Mouse (Mus musculus) left cerebral cortex, postnatal 25 days (tissue): ENCODE measurements at regions not wholly inside any gene's neighbourhood (a gene's known extent, or its start where the extent isn't known, plus 50 kb on each side); places are given as distances from the start of the nearest gene placed in this dataset.

ENCODE experiments used
- DNase-seq, 2 experiments: peaks; one replicate each; pipeline ENCODE4 v3.0.0; 2022; ENCODE audit warnings: low spot score in 2 of 2, mixed read lengths in 1 of 2
- intact Hi-C: fragments of 180-260 bp; cut with DNase I; formaldehyde crosslinking; loops from one replicate; pipeline ENCODE4 v1.15.1; 2025

DNA sequence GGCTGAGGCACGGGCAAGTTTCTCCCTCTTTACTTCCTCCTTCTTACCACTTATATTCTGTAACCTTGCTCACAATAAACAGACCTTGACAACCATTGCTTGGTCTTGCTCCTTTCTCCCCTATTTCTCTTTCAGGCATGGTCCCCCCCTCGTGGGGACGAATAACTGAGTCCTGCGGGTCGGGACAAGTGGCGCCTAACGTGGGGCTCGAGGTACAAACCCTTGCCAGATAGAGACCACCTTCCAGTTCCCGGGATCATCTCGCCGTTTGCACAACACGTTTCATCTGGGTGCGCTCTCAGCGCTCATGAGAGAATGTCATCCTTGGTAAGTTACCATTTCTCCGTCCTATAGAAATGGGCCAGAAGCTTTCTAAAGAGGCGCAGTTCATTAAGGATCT, 79.6 kb upstream of the Foxn3 start:
- DNase-seq, result no peak
- intact Hi-C loops, result no loop called here

DNA sequence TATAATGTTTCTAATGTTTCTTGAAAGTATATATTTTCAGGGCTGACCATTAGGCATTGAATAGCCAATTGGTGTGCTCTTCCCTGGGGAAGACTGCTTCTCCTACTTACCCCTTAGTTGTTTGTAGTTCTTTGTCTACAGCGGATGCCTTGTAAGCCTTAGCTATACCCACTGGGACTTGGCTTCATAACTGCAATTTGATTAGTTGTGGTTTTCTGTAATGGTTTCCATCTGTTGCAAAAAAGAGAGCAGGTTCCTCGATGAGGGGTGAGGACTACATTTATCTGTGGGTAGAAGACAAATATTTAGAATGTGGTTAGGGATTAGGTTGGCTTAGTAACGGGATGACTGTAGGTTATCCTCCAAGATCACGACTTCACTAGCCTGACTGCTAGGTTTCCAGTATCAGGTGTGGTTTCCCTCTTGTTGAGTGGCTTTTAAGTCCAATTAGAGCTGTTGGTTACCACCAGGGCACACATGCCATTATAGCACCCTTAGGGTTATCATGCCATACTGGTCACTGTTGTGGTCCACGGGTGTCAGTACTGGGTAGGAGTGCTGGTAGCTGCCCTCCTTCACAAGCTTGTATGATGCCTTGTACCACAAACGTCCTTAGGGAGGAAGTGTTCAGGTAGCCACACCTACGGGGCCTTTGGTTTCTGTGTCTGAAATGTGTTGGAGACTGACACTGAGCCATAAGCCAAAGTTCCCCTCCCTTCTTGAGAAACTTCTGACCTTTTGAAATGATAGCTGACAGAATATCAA, 78.9 kb upstream of the Foxn3 start:
- no peak for DNase-seq
- intact Hi-C loops, result no loop called here

GRCm38 (mm10) chr12:99641278-99641677, 77.9 kb upstream of the Foxn3 start:
- intact Hi-C loops, result no loop called here
- DNase-seq, result peak; percentile 18 to 63

DNA sequence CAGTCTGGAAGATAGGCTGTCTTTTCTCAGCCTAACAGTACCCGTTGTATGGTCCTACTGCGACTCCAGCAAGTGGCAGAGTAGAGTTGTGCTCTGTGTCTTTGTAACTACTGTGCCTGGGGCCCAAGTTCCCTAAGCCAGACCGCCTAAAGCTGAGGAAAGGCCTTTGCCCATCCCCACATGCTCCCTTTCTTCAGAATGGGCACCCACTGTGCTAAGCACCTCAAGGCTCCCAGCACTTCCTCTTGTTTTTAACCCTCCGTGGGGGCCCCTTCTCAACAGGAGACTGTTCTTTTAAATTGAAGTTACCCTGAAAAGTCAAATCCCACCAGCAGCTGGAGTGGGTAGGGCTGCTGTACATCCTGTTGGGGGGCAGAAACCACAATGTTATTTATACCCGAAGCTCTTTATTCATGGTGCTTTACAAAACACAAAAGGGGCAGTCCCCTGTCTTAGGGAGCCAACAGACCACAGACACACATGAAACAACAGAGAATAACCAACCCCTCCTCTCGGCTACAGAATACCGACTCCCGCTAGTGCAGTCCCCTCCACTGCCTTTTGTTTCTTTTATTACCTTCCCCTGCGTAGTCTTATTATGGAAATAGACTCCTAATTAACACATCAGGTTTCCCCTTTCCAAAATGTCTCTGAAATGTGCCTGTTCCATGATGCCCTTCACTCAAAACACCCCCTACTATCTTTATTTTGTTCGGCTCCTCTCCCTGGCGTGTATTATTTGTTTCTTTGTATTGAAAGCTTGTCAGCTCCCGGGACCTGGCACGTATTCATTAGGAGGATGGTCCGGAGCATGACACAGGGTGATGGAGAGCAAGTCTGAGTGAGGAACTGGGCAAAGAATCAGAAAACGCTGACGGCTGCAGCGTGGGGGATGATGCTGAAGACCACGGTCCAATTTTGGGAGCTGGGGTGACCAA, 77.1 kb upstream of the Foxn3 start:
- peak in 1 of 2 experiments; percentile 24 for DNase-seq
- intact Hi-C loops, result no loop called here

DNA sequence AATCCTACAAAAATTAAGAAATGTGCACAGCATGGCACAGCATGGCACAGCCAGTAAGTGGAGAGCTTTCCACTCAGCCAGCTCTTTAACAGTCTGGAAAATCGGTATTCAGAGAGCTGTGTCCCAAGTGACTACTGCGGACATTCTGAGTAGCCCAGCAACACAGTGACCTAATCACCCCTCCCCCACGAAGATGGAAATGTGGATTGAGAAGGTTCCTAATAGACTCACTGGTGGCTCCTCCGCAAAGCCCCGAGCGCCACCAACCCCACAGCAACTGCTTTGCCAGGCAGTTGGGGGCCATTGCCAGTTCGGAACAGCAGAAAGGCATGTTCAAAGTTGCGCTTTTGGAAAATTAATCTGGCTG, 76.4 kb upstream of the Foxn3 start:
- peak; percentile 25 to 58 for DNase-seq
- intact Hi-C loops, result no loop called here

DNA sequence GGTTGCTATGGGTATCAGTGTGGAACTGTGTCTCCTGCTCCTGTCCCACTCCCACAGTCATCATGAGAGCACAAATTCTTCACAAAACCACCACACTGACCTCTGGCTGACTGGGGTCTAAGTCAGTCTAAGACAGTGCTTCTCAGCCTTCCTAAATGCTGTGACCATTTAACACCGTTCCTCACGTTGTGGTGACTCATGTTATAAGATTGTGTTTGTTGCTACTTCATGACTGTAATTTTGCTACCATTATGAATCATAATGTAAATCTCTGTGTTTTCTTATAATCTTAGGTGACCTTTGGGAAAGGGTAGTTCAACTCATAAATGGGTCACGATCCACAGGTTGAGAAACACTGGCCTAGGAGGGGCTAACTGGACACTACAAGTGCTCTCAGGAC, 75.7 kb upstream of the Foxn3 start:
- no peak for DNase-seq
- intact Hi-C loops, result no loop called here

DNA sequence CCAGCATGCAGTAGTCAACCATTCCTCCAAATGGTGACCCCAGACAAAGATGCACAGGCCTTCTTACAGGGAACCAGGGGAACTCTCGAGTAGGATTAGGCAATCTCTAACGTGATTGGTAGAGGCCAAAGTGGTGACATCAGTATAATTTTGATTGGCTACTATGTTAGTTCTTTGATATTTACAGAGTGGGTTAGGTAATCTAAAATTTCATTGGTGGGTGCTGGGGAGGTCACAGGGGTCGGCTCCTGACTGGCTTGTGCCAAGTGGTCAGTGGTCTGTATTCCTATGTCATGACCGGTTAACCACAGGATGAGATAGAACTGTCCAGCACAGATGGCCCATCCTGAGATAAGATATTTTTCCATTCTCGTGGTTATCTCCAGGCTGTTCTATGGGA, 74.6 kb upstream of the Foxn3 start:
- intact Hi-C loops, result no loop called here
- no peak for DNase-seq

- intact Hi-C loops, result no loop called here
- no peak for DNase-seq
These were observed 72.9 kb upstream of the Foxn3 start for GRCm38 (mm10) chr12:99636234-99636633.

GRCm38 (mm10) chr12:99635361-99635760, 72.0 kb upstream of the Foxn3 start:
- intact Hi-C loops, result no loop called here
- DNase-seq, result no peak

DNA sequence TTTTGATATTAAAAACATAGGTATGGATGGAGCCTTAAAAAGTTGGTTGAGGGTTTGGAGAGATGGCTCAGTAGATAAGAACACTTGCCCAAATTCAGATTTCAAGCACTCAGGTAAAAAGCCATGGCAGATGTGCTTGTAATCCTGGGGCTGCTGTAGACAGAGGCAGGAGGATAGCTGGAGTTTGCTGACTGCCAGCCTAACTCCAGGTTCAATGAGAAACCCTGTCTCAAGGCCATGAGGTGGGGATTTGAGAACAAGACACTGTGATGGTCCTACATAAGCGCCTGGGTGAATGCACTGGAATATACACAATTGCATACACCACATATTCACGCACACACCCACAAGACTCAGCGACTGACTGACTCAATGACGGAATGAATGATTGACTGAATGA, 71.3 kb upstream of the Foxn3 start:
- intact Hi-C loops, result no loop called here
- no peak for DNase-seq

DNA sequence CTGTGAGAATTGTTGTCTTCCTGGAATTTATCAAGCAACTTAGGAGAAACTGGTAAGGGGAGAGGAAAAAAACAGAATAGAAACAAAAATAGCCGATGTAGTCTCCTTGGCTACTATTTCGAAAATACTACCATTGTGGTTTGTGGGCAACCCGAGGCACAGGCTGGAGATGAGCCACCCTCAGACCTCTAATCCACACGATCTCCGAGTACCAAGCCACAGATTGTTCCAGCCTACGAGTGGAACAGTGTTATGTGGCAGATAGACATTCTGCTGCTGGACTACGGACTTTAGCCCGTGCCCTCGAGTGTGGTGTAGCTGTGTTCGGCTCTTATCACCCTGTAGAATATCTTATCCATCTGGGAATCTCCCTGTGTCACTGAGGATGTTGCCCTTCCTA, 70.3 kb upstream of the Foxn3 start:
- DNase-seq, result no peak
- intact Hi-C loops, result no loop called here

DNA sequence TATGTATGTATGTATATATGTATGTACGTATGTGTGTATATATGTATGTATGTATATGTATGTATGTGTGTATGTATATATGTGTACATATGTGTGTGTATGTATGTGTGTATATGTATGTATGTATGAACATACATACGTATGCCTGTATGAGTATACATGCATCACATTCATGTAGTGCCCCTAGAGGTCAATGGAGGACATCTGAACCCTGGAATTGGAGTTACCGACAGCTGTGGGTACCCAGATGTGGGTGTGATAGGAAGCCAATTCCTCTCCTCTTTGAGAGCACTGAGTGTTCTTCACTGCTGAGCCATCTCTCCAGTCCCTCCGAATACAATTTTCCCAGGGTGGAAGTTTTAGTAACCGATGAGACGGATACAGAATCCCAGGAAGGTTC, 69.6 kb upstream of the Foxn3 start:
- intact Hi-C loops, result no loop called here

GRCm38 (mm10) chr12:99629606-99630005, 66.2 kb upstream of the Foxn3 start:
- intact Hi-C loops, result loop anchor here (5.0 kb wide), 2 partner anchors 67 to 88 kb away; partner anchors contain the start of gene Foxn3
- no peak for DNase-seq

More for the DNA sequence above, 69.6 kb upstream of the Foxn3 start:
- DNase-seq, result no peak

GRCm38 (mm10) chr12:99628421-99628820, 65.0 kb upstream of the Foxn3 start:
- intact Hi-C loops, result loop anchor here (5.0 kb wide), 2 partner anchors 66 to 89 kb away; partner anchors contain the start of gene Foxn3
- no peak for DNase-seq

DNA sequence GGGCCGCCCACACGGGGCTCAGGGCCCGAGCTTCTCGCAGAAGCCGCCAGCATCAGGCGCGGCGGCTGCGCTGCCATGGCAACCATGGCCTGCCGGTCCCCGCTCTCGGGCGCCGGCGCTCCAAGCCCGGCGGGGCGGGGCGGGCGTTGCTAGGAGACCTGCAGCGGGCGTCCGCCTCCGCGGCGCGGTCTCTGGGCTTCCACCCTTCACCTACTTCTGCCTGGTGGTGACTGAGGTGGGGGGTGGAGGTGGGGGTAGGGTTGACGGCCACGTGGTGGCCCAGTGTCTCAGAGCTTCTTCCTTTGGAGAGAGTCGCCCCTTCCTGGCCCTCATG, 64.5 kb upstream of the Foxn3 start:
- DNase-seq, result peak; percentile 95 to 97
- intact Hi-C loops, result loop anchor here (5.0 kb wide), 2 partner anchors 66 to 89 kb away; partner anchors contain the start of gene Foxn3

- DNase-seq, result peak; percentile 54 to 71
- intact Hi-C loops, result loop anchor here (5.0 kb wide), 2 partner anchors 65 to 90 kb away; partner anchors contain the start of gene Foxn3
These were observed 64.0 kb upstream of the Foxn3 start for GRCm38 (mm10) chr12:99627201-99627897.

DNA sequence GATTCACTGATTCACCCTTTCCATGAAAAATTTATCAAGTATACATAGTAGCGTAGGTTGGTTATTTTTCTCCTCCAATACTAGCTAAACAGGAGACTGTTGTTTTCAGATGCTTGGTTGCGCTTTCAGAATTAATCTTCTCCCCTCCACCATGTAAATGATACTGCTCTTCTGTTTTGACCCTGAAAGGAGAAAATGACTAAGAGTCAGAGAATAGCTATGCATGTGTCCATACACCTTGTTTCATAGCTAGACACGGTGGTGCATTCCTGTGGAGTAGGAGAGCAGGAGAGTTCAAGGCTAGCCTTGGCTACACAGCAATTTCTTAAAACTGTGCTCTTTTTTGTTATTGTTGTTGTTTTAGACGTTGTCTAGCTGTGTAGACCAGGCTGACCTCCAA, 62.8 kb upstream of the Foxn3 start:
- intact Hi-C loops, result loop anchor here (5.0 kb wide), 2 partner anchors 64 to 91 kb away; partner anchors contain the start of gene Foxn3
- DNase-seq, result no peak

GRCm38 (mm10) chr12:99625094-99625493, 61.7 kb upstream of the Foxn3 start:
- intact Hi-C loops, result loop anchor here (5.0 kb wide), 2 partner anchors 63 to 92 kb away; partner anchors contain the start of gene Foxn3
- no peak for DNase-seq

GRCm38 (mm10) chr12:99622238-99622637, 58.9 kb upstream of the Foxn3 start:
- DNase-seq, result no peak
- intact Hi-C loops, result no loop called here

- no peak for DNase-seq
- intact Hi-C loops, result no loop called here
These were observed 53.9 kb upstream of the Foxn3 start for GRCm38 (mm10) chr12:99617241-99617804.
